In genomic region chr14:76226621-76227297, GRCm38 (mm10) we compare ENCODE assay signal across 23 mouse cellular contexts.
DNase-seq lines count a peak whose midpoint lies in the region; ATAC-seq lines count a peak whose summit lies in the region.
"Had no signal": no experiment of that assay in that cellular context is flagged by ENCODE, and none has a peak within 500 bp of the region (broad histone marks: within the 10 kb centered on the region; RNA-seq: fewer than 3 reads in every experiment).

No protein-coding gene starts in this region.

- no peak for ATAC-seq in heart, embryonic 14.5 days (ENCODE audit: insufficient number of reproducible peaks, insufficient read depth, low FRiP score, low read depth)
- ATAC-seq in heart, embryonic 11.5 days (replicated peaks; ENCODE audit: insufficient number of reproducible peaks, low FRiP score, low TSS enrichment), result no peak
- no peak for ATAC-seq in megakaryocyte progenitor cell, adult 5-6 weeks (replicated peaks; ENCODE audit: poor library complexity)
- ATAC-seq: activated CD4-positive, CD25-positive, alpha-beta regulatory T cell, adult 4 months; CD4-positive, CD25-positive, alpha-beta regulatory T cell, adult 4 months; forebrain, embryonic 14.5 days; forebrain, postnatal 0 days; hindbrain, embryonic 16.5 days; intestine, embryonic 15.5 days had no signal

- no peaks in the 10 kb centered on the region for H3K36me3 ChIP-seq in heart, embryonic 14.5 days (ENCODE audit: control insufficient read depth, insufficient read depth, low read length)
- H3K36me3 ChIP-seq in heart, embryonic 11.5 days (ENCODE audit: control insufficient read depth, insufficient read depth, low read length), result no peaks in the 10 kb centered on the region
- H3K36me3 ChIP-seq: heart, embryonic 13.5 days; hindbrain, embryonic 10.5 days; hindbrain, embryonic 13.5 days; intestine, embryonic 15.5 days had no signal

- peaks cover 7 to 8% of the 10 kb centered on the region in 2 experiments for H3K4me1 ChIP-seq in heart, embryonic 14.5 days (ENCODE audit: control insufficient read depth in 2 of 2, insufficient read depth in 2 of 2, low read length in 2 of 2)
- H3K4me1 ChIP-seq in heart, embryonic 11.5 days (ENCODE audit: control insufficient read depth, insufficient read depth, low read length), result no peaks in the 10 kb centered on the region

- H3K9ac ChIP-seq in heart, embryonic 14.5 days (ENCODE audit: low read length), result no peak overlapping the region
- no peak overlapping the region for H3K9ac ChIP-seq in heart, embryonic 11.5 days (ENCODE audit: low read depth, low read length)
- H3K9ac ChIP-seq: forebrain, postnatal 0 days; heart, embryonic 13.5 days; hindbrain, embryonic 13.5 days; intestine, embryonic 15.5 days had no signal

- no peaks in the 10 kb centered on the region for H3K27me3 ChIP-seq in heart, embryonic 14.5 days (ENCODE audit: control insufficient read depth, insufficient read depth, low read length)
- H3K27me3 ChIP-seq in heart, embryonic 11.5 days (ENCODE audit: control insufficient read depth, insufficient read depth, low read length), result no peaks in the 10 kb centered on the region
- H3K27me3 ChIP-seq: heart, embryonic 13.5 days; hindbrain, embryonic 13.5 days; intestine, embryonic 15.5 days had no signal

- peak; percentile 55 for DNase-seq in ovary, adult 18-20 months (ENCODE audit: low spot score)
- no peak for DNase-seq in ovary, postnatal 14 days (ENCODE audit: low spot score)
- peak; percentile 45 for DNase-seq in fibroblast of lung, adult 2 months (ENCODE audit: low read depth)
- DNase-seq: adrenal gland, adult 8-10 months; adrenal gland, postnatal 25 days; cerebellum, adult 11-12 months; cerebellum, adult 8-10 months; cerebellum, postnatal 10 days; forebrain, postnatal 0 days; gastrocnemius, postnatal 25 days; heart, postnatal 14 days; kidney, adult 11 months had no signal

- no peaks in the 10 kb centered on the region for H3K9me3 ChIP-seq in heart, embryonic 14.5 days (ENCODE audit: control insufficient read depth, low read length)
- no peaks in the 10 kb centered on the region for H3K9me3 ChIP-seq in heart, embryonic 11.5 days (replicated peaks; ENCODE audit: control insufficient read depth, low read length)
- H3K9me3 ChIP-seq: heart, embryonic 13.5 days; hindbrain, embryonic 10.5 days; hindbrain, embryonic 13.5 days; intestine, embryonic 15.5 days had no signal

- no peak overlapping the region for H3K4me3 ChIP-seq in heart, embryonic 14.5 days (ENCODE audit: control insufficient read depth in 1 of 2, insufficient read depth in 1 of 2, low read depth in 1 of 2, low read length in 2 of 2)
- H3K4me3 ChIP-seq in heart, embryonic 11.5 days (ENCODE audit: low read depth, low read length), result no peak overlapping the region
- H3K4me3 ChIP-seq: heart, embryonic 13.5 days; hindbrain, embryonic 10.5 days; hindbrain, embryonic 13.5 days; intestine, embryonic 15.5 days had no signal

- no peak overlapping the region; a peak in 1 of 4 replicates for H3K27ac ChIP-seq in heart, embryonic 14.5 days (replicated peaks in 1 of 2; ENCODE audit: control insufficient read depth in 1 of 2, insufficient read depth in 1 of 2, low read depth in 2 of 2, low read length in 2 of 2)
- H3K27ac ChIP-seq in heart, embryonic 11.5 days (ENCODE audit: low read depth, low read length), result no peak overlapping the region
- H3K27ac ChIP-seq: heart, embryonic 13.5 days; hindbrain, embryonic 13.5 days; intestine, embryonic 15.5 days had no signal

- 0 out of 2 replicates have a peak overlapping the region, but pooled peaks have one; percentile 6 for H3K4me2 ChIP-seq in heart, embryonic 14.5 days (ENCODE audit: low read length)
- no peak overlapping the region for H3K4me2 ChIP-seq in heart, embryonic 11.5 days
- H3K4me2 ChIP-seq: heart, embryonic 13.5 days; hindbrain, embryonic 13.5 days; intestine, embryonic 15.5 days had no signal

- 41% methylated on average over 4 of the region's 4 CpGs for WGBS in heart, embryonic 14.5 days
- WGBS in heart, embryonic 11.5 days (ENCODE audit: insufficient replicate concordance), result 54% methylated on average over 4 of the region's 4 CpGs
